Mouse (Mus musculus): ENCODE measurements at regions not wholly inside any gene's neighbourhood (a gene's known extent, or its start where the extent isn't known, plus 50 kb on each side); places are given as distances from the start of the nearest gene placed in this dataset.
"Not testable (repeated sequence)": the region's sequence is repeated elsewhere in the genome, so short reads cannot be mapped to it uniquely, and the experiment has no call there.

GRCm38 (mm10) chr15:38409168-38409567 lies 983.8 kb downstream of the 4930447A16Rik start:
- no peak for DNase-seq (ENCODE audit: low spot score)

GRCm38 (mm10) chr15:38410462-38410861 lies 985.1 kb downstream of the 4930447A16Rik start:
- DNase-seq (ENCODE audit: low spot score) = no peak

GRCm38 (mm10) chr15:38412481-38412880 lies 987.1 kb downstream of the 4930447A16Rik start:
- DNase-seq (ENCODE audit: low spot score) = no peak

- no peak for DNase-seq (ENCODE audit: low spot score)
These were observed 988.0 kb downstream of the 4930447A16Rik start for GRCm38 (mm10) chr15:38413329-38413728.

- no peak for DNase-seq (ENCODE audit: low spot score)
These were observed 989.1 kb downstream of the 4930447A16Rik start for GRCm38 (mm10) chr15:38414318-38415090.

GRCm38 (mm10) chr15:38415091-38415486 lies 989.7 kb downstream of the 4930447A16Rik start:
- DNase-seq (ENCODE audit: low spot score) = no peak

- no peak for DNase-seq (ENCODE audit: low spot score)
These were observed 994.3 kb downstream of the 4930447A16Rik start for GRCm38 (mm10) chr15:38419621-38420020.

GRCm38 (mm10) chr15:38420784-38421183 lies 995.4 kb downstream of the 4930447A16Rik start:
- DNase-seq (ENCODE audit: low spot score) = no peak

GRCm38 (mm10) chr15:38422741-38423140 lies 997.4 kb downstream of the 4930447A16Rik start:
- DNase-seq (ENCODE audit: low spot score) = no peak

- no peak for DNase-seq (ENCODE audit: low spot score)
These were observed 1000.2 kb downstream of the 4930447A16Rik start for GRCm38 (mm10) chr15:38425506-38425905.

GRCm38 (mm10) chr15:38427966-38428365 lies 1002.6 kb downstream of the 4930447A16Rik start:
- DNase-seq (ENCODE audit: low spot score) = no peak

- DNase-seq (ENCODE audit: low spot score) = peak; percentile 59
These were observed 1006.3 kb downstream of the 4930447A16Rik start for GRCm38 (mm10) chr15:38431668-38432067.

GRCm38 (mm10) chr15:38433386-38433785 lies 1008.0 kb downstream of the 4930447A16Rik start:
- no peak for DNase-seq (ENCODE audit: low spot score)

GRCm38 (mm10) chr15:38434239-38434638 lies 1008.9 kb downstream of the 4930447A16Rik start:
- DNase-seq (ENCODE audit: low spot score) = not testable (repeated sequence)
